8 mouse cellular contexts compared by ENCODE assay signal in genomic region chr7:142659181-142659681, GRCm38 (mm10). TPM values are rescaled to one million over a fixed set of nuclear protein-coding genes. Genes with fewer than 3 reads are reported as not detected.
DNase-seq lines count a peak whose midpoint lies in the region; ATAC-seq and TF ChIP-seq lines count a peak whose summit lies in the region.

No protein-coding gene starts in this region.

- H3K4me2 ChIP-seq in heart, embryonic 13.5 days, result peak overlapping the region; percentile 78
- H3K4me2 ChIP-seq in liver, embryonic 15.5 days, result peak overlapping the region; percentile 46

- no peaks in the 10 kb centered on the region for H3K9me3 ChIP-seq in heart, embryonic 13.5 days
- H3K9me3 ChIP-seq in liver, embryonic 15.5 days (replicated peaks), result no peaks in the 10 kb centered on the region

- H3K9ac ChIP-seq in heart, embryonic 13.5 days, result peak overlapping the region; percentile 98
- H3K9ac ChIP-seq in liver, embryonic 15.5 days, result no peak overlapping the region; the same call in 1 of the 2 replicates

- DNase-seq in heart, postnatal 25 days (ENCODE audit: low spot score), result no peak
- peak; percentile 67 for DNase-seq in embryo, embryonic 10 days (ENCODE audit: low spot score)
- peak; percentile 31 to 35 for DNase-seq in heart, postnatal 36 days
- no peak for DNase-seq in thymus, postnatal 25 days

- intact Hi-C loops in heart, postnatal 25 days (cut with DNase I), result no loop called here
- intact Hi-C loops in heart, postnatal 36 days (cut with DNase I), result no loop called here

- TF ChIP-seq CTCF in small intestine, adult 2 months (IDR thresholded peaks at IDR 0.05; ENCODE audit: extremely low read depth, insufficient read length, insufficient replicate concordance, low read depth, low read length), result no peak

- H3K4me1 ChIP-seq in heart, embryonic 13.5 days, result peaks cover 28% of the 10 kb centered on the region
- H3K4me1 ChIP-seq in liver, embryonic 15.5 days (replicated peaks), result peaks cover 6% of the 10 kb centered on the region; the same call in 1 of the 2 replicates
- H3K4me1 ChIP-seq in small intestine, adult 2 months (ENCODE audit: control insufficient read depth, insufficient read depth, insufficient read length, low read length), result peaks cover 3% of the 10 kb centered on the region

- no peak for TF ChIP-seq POLR2A in small intestine, adult 2 months (IDR thresholded peaks at IDR 0.05; ENCODE audit: low read depth, low read length)

- peak overlapping the region; percentile 99 for H3K27ac ChIP-seq in heart, embryonic 13.5 days (replicated peaks)
- peak overlapping the region; percentile 74 for H3K27ac ChIP-seq in liver, embryonic 15.5 days (replicated peaks)
- no peak overlapping the region for H3K27ac ChIP-seq in small intestine, adult 2 months (ENCODE audit: insufficient read depth, low read depth, low read length)

- H3K36me3 ChIP-seq in heart, embryonic 13.5 days, result peaks cover 24% of the 10 kb centered on the region
- H3K36me3 ChIP-seq in liver, embryonic 15.5 days (replicated peaks), result no peaks in the 10 kb centered on the region
- no peaks in the 10 kb centered on the region for H3K36me3 ChIP-seq in small intestine, adult 2 months (ENCODE audit: control insufficient read depth, insufficient read depth, low read length)

- ATAC-seq in heart, embryonic 13.5 days (ENCODE audit: extremely low read depth, insufficient number of reproducible peaks, low FRiP score, low TSS enrichment), result peak; percentile 66
- ATAC-seq in liver, embryonic 15.5 days (ENCODE audit: insufficient read depth), result peak; percentile 13; the same call in 1 of the 2 replicates
- no peak for ATAC-seq in megakaryocyte-erythroid progenitor cell, adult 5-6 weeks (replicated peaks; ENCODE audit: low FRiP score, low TSS enrichment, poor library complexity, severe bottlenecking)

- H3K27me3 ChIP-seq in heart, embryonic 13.5 days (replicated peaks), result peaks cover 94% of the 10 kb centered on the region
- H3K27me3 ChIP-seq in liver, embryonic 15.5 days, result peaks cover 100% of the 10 kb centered on the region
- peaks cover 75% of the 10 kb centered on the region for H3K27me3 ChIP-seq in small intestine, adult 2 months (ENCODE audit: control insufficient read depth, insufficient read depth, low read length)

- peak overlapping the region; percentile 80 for H3K4me3 ChIP-seq in heart, embryonic 13.5 days
- peak overlapping the region; percentile 48 for H3K4me3 ChIP-seq in liver, embryonic 15.5 days (replicated peaks)
- H3K4me3 ChIP-seq in small intestine, adult 2 months (ENCODE audit: low read depth, low read length), result peak overlapping the region; percentile 60

- WGBS in heart, embryonic 13.5 days, result under 1% methylated on average over 31 of the region's 70 CpGs
- WGBS in liver, embryonic 15.5 days (ENCODE audit: insufficient replicate concordance), result 2% methylated on average over 70 of the region's 70 CpGs
- WGBS in small intestine, adult 2 months, result under 1% methylated on average over 57 of the region's 70 CpGs

RNA-seq across cellular contexts. Expression of gene Igf2, which starts 7.4 kb away (rescaled TPM):
- polyA plus RNA-seq in heart, embryonic 13.5 days (2015; fragmentation: Nextera tagmentation; extraction: Ambion mirVana), result 1,357 and 1,430 TPM in 2 replicates
- total RNA-seq in heart, postnatal 25 days (2021), result 100 to 1,000 TPM; 131 to 156 TPM
- total RNA-seq in heart, postnatal 36 days (2021), result 10 to 100 TPM; 78.1 to 89.2 TPM
- polyA plus RNA-seq in liver, embryonic 15.5 days (2015; fragmentation: Nextera tagmentation; extraction: Ambion mirVana), result 619 and 685 TPM in 2 replicates
- 9.0 and 71.0 TPM in 2 replicates for polyA plus RNA-seq in small intestine, adult 2 months (2012; rRNA removed)
- not detected in 2 replicates for total RNA-seq in megakaryocyte-erythroid progenitor cell, adult 5-6 weeks (2014; fragmentation: Nextera tagmentation)
- 0.46 TPM in 1 of 2 replicates, not detected in the other for total RNA-seq in megakaryocyte-erythroid progenitor cell, adult 5-6 weeks (2017)

RNA-seq across cellular contexts. Expression of gene Gm49394, which starts 10.5 kb away (rescaled TPM):
- polyA plus RNA-seq in heart, embryonic 13.5 days (2015; fragmentation: Nextera tagmentation; extraction: Ambion mirVana), result 0.04 and 0.05 TPM in 2 replicates
- not detected for total RNA-seq in heart, postnatal 25 days (2021)
- total RNA-seq in heart, postnatal 36 days (2021), result under 1 TPM in 1 of 2 experiments, not detected in 1; 0.08 TPM
- 0.08 TPM in 1 of 2 replicates, not detected in the other for polyA plus RNA-seq in liver, embryonic 15.5 days (2015; fragmentation: Nextera tagmentation; extraction: Ambion mirVana)
- polyA plus RNA-seq in small intestine, adult 2 months (2012; rRNA removed), result 0.30 TPM in 1 of 2 replicates, not detected in the other
- not detected in 2 replicates for total RNA-seq in megakaryocyte-erythroid progenitor cell, adult 5-6 weeks (2014; fragmentation: Nextera tagmentation)
- total RNA-seq in megakaryocyte-erythroid progenitor cell, adult 5-6 weeks (2017), result not detected in 2 replicates

Comparison
In these comparisons a context has a peak if more than half of its experiments do, and no peak if none do; other contexts are left out.
1. DNase-seq: peak in embryo, embryonic 10 days (single experiment) and heart, postnatal 36 days (2 of 2); none in heart, postnatal 25 days (single experiment) and thymus, postnatal 25 days (single experiment).
2. RNA of gene Igf2, which starts 7.4 kb away (total RNA-seq): 131 to 156 TPM in heart, postnatal 25 days and 78.1 to 89.2 TPM in heart, postnatal 36 days; 0.46 TPM in megakaryocyte-erythroid progenitor cell, adult 5-6 weeks; every median in the first group is over 10 times any median in the second.
3. Peak in every context shown above with its lines, with median percentiles within 50 percentile points of each other: H3K4me3 ChIP-seq.